Mouse (Mus musculus): Measurements from ENCODE around the gene Shb. TPM values are rescaled to one million over a fixed set of nuclear protein-coding genes. Genes with fewer than 3 reads are reported as not detected.

Gene Shb
- polyA plus RNA-seq, 1 experiment: 11.4 TPM

GRCm38 (mm10) chr4:45419051-45419450 is 113.2 kb downstream of the Shb start:
- no peak overlapping the region for H3K4me3 ChIP-seq (ENCODE audit: insufficient read depth, low read length)
- TF ChIP-seq POLR2A (IDR thresholded peaks at IDR 0.05; ENCODE audit: low read depth, low read length) (no peak), CTCF (IDR thresholded peaks at IDR 0.05; ENCODE audit: borderline replicate concordance, insufficient read depth, low read length) (no peak)
- no peaks in the 10 kb centered on the region for H3K4me1 ChIP-seq (ENCODE audit: control insufficient read depth, insufficient read depth, low read length)
- no peak overlapping the region for H3K27ac ChIP-seq (ENCODE audit: insufficient read depth, low read length)

GRCm38 (mm10) chr4:45418229-45418950 is 113.9 kb downstream of the Shb start:
- Histone ChIP-seq H3K4me1 (ENCODE audit: control insufficient read depth, insufficient read depth, low read length) (no peaks in the 10 kb centered on the region), H3K27ac (ENCODE audit: insufficient read depth, low read length) (no peak overlapping the region), H3K4me3 (ENCODE audit: insufficient read depth, low read length) (no peak overlapping the region)
- TF ChIP-seq POLR2A (IDR thresholded peaks at IDR 0.05; ENCODE audit: low read depth, low read length) (no peak), CTCF (IDR thresholded peaks at IDR 0.05; ENCODE audit: borderline replicate concordance, insufficient read depth, low read length) (peak; percentile 81)

- Histone ChIP-seq H3K27ac (ENCODE audit: insufficient read depth, low read length) (no peak overlapping the region), H3K4me1 (ENCODE audit: control insufficient read depth, insufficient read depth, low read length) (no peaks in the 10 kb centered on the region), H3K4me3 (ENCODE audit: insufficient read depth, low read length) (no peak overlapping the region)
- TF ChIP-seq CTCF (IDR thresholded peaks at IDR 0.05; ENCODE audit: borderline replicate concordance, insufficient read depth, low read length) (no peak), POLR2A (IDR thresholded peaks at IDR 0.05; ENCODE audit: low read depth, low read length) (no peak)
These were observed 116.0 kb downstream of the Shb start for GRCm38 (mm10) chr4:45416314-45416713.

- no peak for TF ChIP-seq CTCF (IDR thresholded peaks at IDR 0.05; ENCODE audit: borderline replicate concordance, insufficient read depth, low read length)
- no peak for TF ChIP-seq POLR2A (IDR thresholded peaks at IDR 0.05; ENCODE audit: low read depth, low read length)
- no peak overlapping the region for H3K27ac ChIP-seq (ENCODE audit: insufficient read depth, low read length)
- H3K4me3 ChIP-seq (ENCODE audit: insufficient read depth, low read length): no peak overlapping the region
- no peaks in the 10 kb centered on the region for H3K4me1 ChIP-seq (ENCODE audit: control insufficient read depth, insufficient read depth, low read length)
These were observed 118.5 kb downstream of the Shb start for GRCm38 (mm10) chr4:45413674-45414338.

- Histone ChIP-seq H3K4me3 (ENCODE audit: insufficient read depth, low read length) (no peak overlapping the region), H3K4me1 (ENCODE audit: control insufficient read depth, insufficient read depth, low read length) (no peaks in the 10 kb centered on the region), H3K27ac (ENCODE audit: insufficient read depth, low read length) (no peak overlapping the region)
- TF ChIP-seq POLR2A (IDR thresholded peaks at IDR 0.05; ENCODE audit: low read depth, low read length) (no peak), CTCF (IDR thresholded peaks at IDR 0.05; ENCODE audit: borderline replicate concordance, insufficient read depth, low read length) (no peak)
These were observed 119.7 kb downstream of the Shb start for GRCm38 (mm10) chr4:45412433-45413192.

- Histone ChIP-seq H3K27ac (ENCODE audit: insufficient read depth, low read length) (no peak overlapping the region), H3K4me1 (ENCODE audit: control insufficient read depth, insufficient read depth, low read length) (no peaks in the 10 kb centered on the region), H3K4me3 (ENCODE audit: insufficient read depth, low read length) (no peak overlapping the region)
- no peak for TF ChIP-seq POLR2A (IDR thresholded peaks at IDR 0.05; ENCODE audit: low read depth, low read length)
- TF ChIP-seq CTCF (IDR thresholded peaks at IDR 0.05; ENCODE audit: borderline replicate concordance, insufficient read depth, low read length): no peak
These were observed 121.0 kb downstream of the Shb start for GRCm38 (mm10) chr4:45411181-45411790.

- peak overlapping the region; percentile 35 for H3K4me3 ChIP-seq (ENCODE audit: insufficient read depth, low read length)
- TF ChIP-seq CTCF (IDR thresholded peaks at IDR 0.05; ENCODE audit: borderline replicate concordance, insufficient read depth, low read length) (no peak), POLR2A (IDR thresholded peaks at IDR 0.05; ENCODE audit: low read depth, low read length) (peak; percentile 50)
These were observed 123.0 kb downstream of the Shb start for GRCm38 (mm10) chr4:45409270-45409669.

GRCm38 (mm10) chr4:45408427-45409132 is 123.7 kb downstream of the Shb start, which contains the start of gene Slc25a51:
Gene Slc25a51, minus strand, starts transcription at chr4:45408766.
- Histone ChIP-seq H3K27ac (ENCODE audit: insufficient read depth, low read length) (peak within 1 kb of the TSS; percentile 76), H3K4me3 (ENCODE audit: insufficient read depth, low read length) (peak within 1 kb of the TSS; percentile 95), H3K4me1 (ENCODE audit: control insufficient read depth, insufficient read depth, low read length) (no peaks in the 10 kb centered on the region)
- peak; percentile 93 for TF ChIP-seq POLR2A (IDR thresholded peaks at IDR 0.05; ENCODE audit: low read depth, low read length)
- TF ChIP-seq CTCF (IDR thresholded peaks at IDR 0.05; ENCODE audit: borderline replicate concordance, insufficient read depth, low read length): no peak

More at GRCm38 (mm10) chr4:45409270-45409669, 123.0 kb downstream of the Shb start:
- Histone ChIP-seq H3K27ac (ENCODE audit: insufficient read depth, low read length) (peak overlapping the region; percentile 29; the same call in 1 of the 2 replicates), H3K4me1 (ENCODE audit: control insufficient read depth, insufficient read depth, low read length) (no peaks in the 10 kb centered on the region)

Measured in embryonic fibroblast, embryonic 13.5 days (primary cell).